In the genomic region with DNA sequence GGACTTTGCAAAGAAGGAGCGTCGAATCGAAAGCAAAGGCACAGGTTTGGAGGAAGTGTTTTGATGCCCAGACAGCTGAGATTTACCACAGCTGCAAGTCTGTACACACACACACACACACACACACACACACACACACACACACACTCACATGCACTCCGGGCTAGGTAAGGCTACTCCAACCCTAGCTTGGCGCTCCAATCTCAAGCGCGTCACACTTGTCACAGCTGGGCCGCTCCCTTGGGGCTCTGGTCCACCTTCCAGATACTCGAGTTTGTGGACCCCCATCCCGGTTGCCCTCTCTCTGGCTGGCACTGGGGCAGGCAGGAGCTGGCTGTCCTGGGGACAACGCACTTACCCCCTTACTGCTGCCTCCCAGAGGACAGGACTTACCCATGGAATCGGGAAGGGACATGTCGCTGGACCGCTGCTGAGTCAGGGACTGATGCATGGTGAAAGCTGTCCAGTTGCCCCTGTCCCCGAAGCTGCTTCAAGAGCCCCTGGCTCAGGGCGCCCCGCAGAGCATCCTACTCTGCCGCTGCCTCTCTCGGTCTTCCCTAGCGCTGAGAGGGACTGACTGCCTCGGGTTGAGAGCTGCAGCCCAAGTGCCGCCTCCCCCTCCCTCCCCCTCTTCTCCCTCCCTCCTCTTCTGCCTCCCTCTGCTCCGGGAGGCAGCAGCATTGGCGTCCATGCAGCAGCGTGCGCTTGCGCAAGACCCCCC, we compare ENCODE assay signal across 8 mouse cellular contexts. TPM values are rescaled to one million over a fixed set of nuclear protein-coding genes. Genes with fewer than 3 reads are reported as not detected.
A peak's percentile ranks its signal among the peaks of the same experiment; 100 is the strongest.
DNase-seq lines count a peak whose midpoint lies in the region; ATAC-seq lines count a peak whose summit lies in the region.

TSS of gene Tmem255a (minus strand) at position 589 of the 721 bp plus-strand sequence.

- H3K4me2 ChIP-seq in embryonic facial prominence, embryonic 14.5 days (ENCODE audit: low read depth, low read length) = peak within 1 kb of the TSS; percentile 71
- H3K4me2 ChIP-seq in midbrain, embryonic 12.5 days (replicated peaks) = peak within 1 kb of the TSS; percentile 74

- H3K9me3 ChIP-seq in embryonic facial prominence, embryonic 14.5 days (ENCODE audit: control insufficient read depth, low read length) = no peaks in the 10 kb centered on the region
- no peaks in the 10 kb centered on the region for H3K9me3 ChIP-seq in midbrain, embryonic 12.5 days

- 21% methylated on average over 22 of the region's 27 CpGs for WGBS in embryonic facial prominence, embryonic 14.5 days
- 18% methylated on average over 20 of the region's 27 CpGs for WGBS in midbrain, embryonic 12.5 days

- peak; percentile 33 for DNase-seq in heart, adult 18-20 months
- DNase-seq in heart, adult 8-10 months (ENCODE audit: low spot score) = no peak
- peak; percentile 23 for DNase-seq in adrenal gland, adult 18-20 months (ENCODE audit: low spot score in 2 of 2)
- peak; percentile 59 for DNase-seq in embryonic facial prominence, embryonic 14.5 days (ENCODE audit: low spot score)
- DNase-seq in heart, postnatal 36 days = peak; percentile 18 to 32
- DNase-seq in left cerebral cortex, postnatal 14 days (ENCODE audit: low spot score in 2 of 2) = peak in 1 of 2 experiments; percentile 9
- DNase-seq in telencephalon, adult 2 months (ENCODE audit: low read depth, low spot score) = peak; percentile 31

- no peaks in the 10 kb centered on the region for H3K36me3 ChIP-seq in embryonic facial prominence, embryonic 14.5 days (ENCODE audit: control insufficient read depth, insufficient read depth, low read length)
- H3K36me3 ChIP-seq in midbrain, embryonic 12.5 days = no peaks in the 10 kb centered on the region

- H3K4me3 ChIP-seq in embryonic facial prominence, embryonic 14.5 days (ENCODE audit: low read depth, low read length) = peak within 1 kb of the TSS; percentile 38
- peak within 1 kb of the TSS; percentile 39 for H3K4me3 ChIP-seq in midbrain, embryonic 12.5 days

- no peak within 1 kb of the TSS for H3K27ac ChIP-seq in embryonic facial prominence, embryonic 14.5 days (replicated peaks; ENCODE audit: low read depth, low read length)
- H3K27ac ChIP-seq in midbrain, embryonic 12.5 days (replicated peaks) = no peak within 1 kb of the TSS; the same call in 1 of the 2 replicates

- 0 out of 2 replicates have a peak within 1 kb of the TSS, but pooled peaks have one; percentile 19 for H3K9ac ChIP-seq in embryonic facial prominence, embryonic 14.5 days (ENCODE audit: low read depth, low read length)
- H3K9ac ChIP-seq in midbrain, embryonic 12.5 days (replicated peaks) = peak within 1 kb of the TSS; percentile 46

- H3K27me3 ChIP-seq in embryonic facial prominence, embryonic 14.5 days (replicated peaks; ENCODE audit: control insufficient read depth, insufficient read depth, low read length) = 0 out of 2 replicates have a peak, but pooled peaks cover 7% of the 10 kb centered on the region
- H3K27me3 ChIP-seq in midbrain, embryonic 12.5 days = peaks cover 14% of the 10 kb centered on the region

- intact Hi-C loops in heart, postnatal 36 days (cut with DNase I) = loop anchor here (5.0 to 10.0 kb wide), 2 partner anchors 185 to 383 kb away; partner anchors contain the start of gene C1galt1c1
- intact Hi-C loops in left cerebral cortex, postnatal 14 days (cut with DNase I) = loop anchor here (5.0 kb wide), 1 partner anchor 185 kb away; no protein-coding TSS in a partner anchor

- peak; percentile 64 for ATAC-seq in embryonic facial prominence, embryonic 14.5 days (ENCODE audit: low read depth)
- ATAC-seq in midbrain, embryonic 12.5 days (ENCODE audit: low FRiP score, low read depth) = peak; percentile 79

- no peaks in the 10 kb centered on the region for H3K4me1 ChIP-seq in embryonic facial prominence, embryonic 14.5 days (ENCODE audit: control insufficient read depth, insufficient read depth, low read length)
- 0 out of 2 replicates have a peak, but pooled peaks cover 7% of the 10 kb centered on the region for H3K4me1 ChIP-seq in midbrain, embryonic 12.5 days

RNA-seq across cellular contexts. Expression of gene Tmem255a, which starts in this region (rescaled TPM):
- total RNA-seq in heart, adult 18-20 months (2021) = 1 to 10 TPM; 1.0 to 1.5 TPM
- 1 to 10 TPM in 1 of 4 experiments, under 1 TPM in 3; 0.63 to 1.5 (median 0.72) TPM for total RNA-seq in heart, adult 8-10 months (2022)
- total RNA-seq in adrenal gland, adult 18-20 months (2021) = 10 to 100 TPM; 20.4 to 38.1 TPM
- polyA plus RNA-seq in embryonic facial prominence, embryonic 14.5 days (2014; fragmentation: Nextera tagmentation; extraction: Ambion mirVana) = 44.9 and 48.6 TPM in 2 replicates
- total RNA-seq in heart, postnatal 36 days (2021) = 1 to 10 TPM in 1 of 2 experiments, under 1 TPM in 1; 0.79 to 1.2 TPM
- 10 to 100 TPM; 10.5 to 20.8 TPM for total RNA-seq in left cerebral cortex, postnatal 14 days (2021)
- 13.1 and 14.6 TPM in 2 replicates for polyA plus RNA-seq in midbrain, embryonic 12.5 days (2016; fragmentation: Nextera tagmentation; extraction: Ambion mirVana)

Comparison
In these comparisons a context has a peak if more than half of its experiments do, and no peak if none do; other contexts are left out.
1. RNA of gene Tmem255a (total RNA-seq): 20.4 to 38.1 TPM in adrenal gland, adult 18-20 months and 10.5 to 20.8 TPM in left cerebral cortex, postnatal 14 days; 1.0 to 1.5 TPM in heart, adult 18-20 months, 0.79 to 1.2 TPM in heart, postnatal 36 days and 0.63 to 1.5 TPM in heart, adult 8-10 months; every median in the first group is over 4 times any median in the second.